Mouse (Mus musculus) gastrocnemius, adult 2 months (tissue): ENCODE results near the gene Manbal. TPM values are rescaled to one million over a fixed set of nuclear protein-coding genes. Genes with fewer than 3 reads are reported as not detected.

Experiments used
- DNase-seq: peaks from one replicate; pipeline ENCODE4 v3.0.0; 2022
- H3K27ac ChIP-seq: fragments of 200-600 bp; 2 replicates; pipeline ENCODE4 v1.8.1; 2022; ENCODE audit warnings: mild to moderate bottlenecking
- H3K4me3 ChIP-seq: fragments of 200-600 bp; 2 replicates; pipeline ENCODE4 v1.8.1; 2022; ENCODE audit warnings: mild to moderate bottlenecking, moderate library complexity
- CTCF ChIP-seq: fragments of 200-600 bp; IDR thresholded peaks from 2 replicates; pipeline ENCODE4 v1.8.1; 2022; ENCODE audit warnings: antibody characterized with exemption, mild to moderate bottlenecking, moderate library complexity
- intact Hi-C: fragments of 180-260 bp; cut with DNase I; formaldehyde crosslinking; loops from one replicate; pipeline ENCODE4 v1.15.1; 2025
- total RNA-seq, 2 experiments: library from RNA; stranded (reverse); gene quantifications; 2 replicates each; pipeline ENCODE4 v1.2.3; 2021

The Manbal gene
- total RNA-seq, 2 experiments from 2014 or later = 13.5 TPM

- no peak overlapping the region for H3K27ac ChIP-seq
- no peak overlapping the region for H3K4me3 ChIP-seq
- no peak for DNase-seq
- TF ChIP-seq CTCF = no peak
- intact Hi-C loops = no loop called here
Observed at GRCm38 (mm10) chr2:157342328-157342926, 25.0 kb upstream of the Manbal start.

DNA sequence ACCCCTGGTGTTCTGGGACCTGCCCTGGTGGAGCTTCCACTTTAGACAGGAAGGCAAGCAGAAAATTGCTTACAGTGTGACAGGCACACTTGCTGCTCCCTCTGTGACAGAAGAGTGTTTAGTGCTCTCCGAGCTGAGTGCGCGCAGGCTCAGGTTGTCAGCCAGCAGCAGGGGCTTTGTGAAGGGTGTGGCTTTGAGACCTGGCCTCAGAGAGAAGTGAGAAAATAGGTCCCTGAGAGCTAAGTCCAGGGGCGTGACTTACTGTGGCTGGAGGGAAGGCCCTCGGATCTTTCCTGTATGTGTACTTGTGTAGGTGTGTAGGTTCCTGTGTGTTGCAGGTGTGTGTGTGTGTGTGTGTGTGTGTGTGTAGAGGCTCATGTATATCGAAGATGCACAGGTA, 24.1 kb upstream of the Manbal start:
- no peak for DNase-seq
- Histone ChIP-seq H3K4me3 (no peak overlapping the region), H3K27ac (no peak overlapping the region)
- intact Hi-C loops = no loop called here
- TF ChIP-seq CTCF = no peak

- peak; percentile 37 for DNase-seq
- peak within 1 kb of the TSS; percentile 28; the same call in 1 of the 2 replicates for H3K27ac ChIP-seq
- no peak for TF ChIP-seq CTCF
Observed at GRCm38 (mm10) chr2:157347361-157348159, 19.8 kb upstream of the Manbal start, which contains the start of gene Ghrh. TSS of gene Ghrh (minus strand) at chr2:157347506.

GRCm38 (mm10) chr2:157349121-157349778, 18.1 kb upstream of the Manbal start:
- DNase-seq = no peak

More at GRCm38 (mm10) chr2:157347361-157348159, 19.8 kb upstream of the Manbal start, which contains the start of gene Ghrh:
- peak within 1 kb of the TSS; percentile 40 for H3K4me3 ChIP-seq
- intact Hi-C loops = no loop called here

DNA sequence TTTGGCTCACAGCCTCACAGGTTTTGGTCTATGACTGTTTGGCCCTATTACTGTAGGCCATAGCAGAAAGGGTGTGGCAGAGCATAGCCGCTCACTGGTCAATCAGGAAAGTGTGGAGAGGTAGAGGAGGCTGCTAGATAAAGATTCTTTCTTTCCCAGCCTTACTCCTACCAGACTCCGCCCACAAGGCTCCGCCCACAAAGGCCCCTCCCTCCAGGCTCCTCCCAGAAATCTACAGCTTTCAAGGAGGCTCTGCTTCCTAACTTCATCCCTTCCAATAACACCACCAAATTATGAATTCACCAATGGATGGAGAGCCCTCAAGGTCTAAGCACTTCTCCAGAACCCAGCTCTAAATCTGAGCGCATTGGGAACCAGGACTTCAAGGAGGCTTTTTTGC, 14.2 kb upstream of the Manbal start:
- Histone ChIP-seq H3K27ac (no peak overlapping the region), H3K4me3 (no peak overlapping the region)
- no peak for DNase-seq
- no peak for TF ChIP-seq CTCF
- intact Hi-C loops = no loop called here

More at GRCm38 (mm10) chr2:157349121-157349778, 18.1 kb upstream of the Manbal start:
- TF ChIP-seq CTCF = no peak
- H3K27ac ChIP-seq = no peak overlapping the region
- no peak overlapping the region for H3K4me3 ChIP-seq
- intact Hi-C loops = no loop called here

GRCm38 (mm10) chr2:157354106-157354505, 13.3 kb upstream of the Manbal start:
- TF ChIP-seq CTCF = no peak
- Histone ChIP-seq H3K4me3 (no peak overlapping the region), H3K27ac (no peak overlapping the region)
- DNase-seq = no peak
- intact Hi-C loops = no loop called here

GRCm38 (mm10) chr2:157360028-157360427, 7.4 kb upstream of the Manbal start:
- intact Hi-C loops = no loop called here
- Histone ChIP-seq H3K27ac (no peak overlapping the region), H3K4me3 (no peak overlapping the region)
- TF ChIP-seq CTCF = no peak
- no peak for DNase-seq

GRCm38 (mm10) chr2:157363031-157363430, 4.4 kb upstream of the Manbal start:
- DNase-seq = no peak
- Histone ChIP-seq H3K27ac (peak overlapping the region; percentile 54), H3K4me3 (no peak overlapping the region)
- intact Hi-C loops = no loop called here
- TF ChIP-seq CTCF = no peak

- intact Hi-C loops = loop anchor here (2.0 kb wide), 1 partner anchor 92 kb away; no protein-coding TSS in a partner anchor
Observed at GRCm38 (mm10) chr2:157366762-157367161, 632 bp upstream of the Manbal start.

GRCm38 (mm10) chr2:157367991-157368390, 597 bp downstream of the Manbal start:
- Histone ChIP-seq H3K27ac (peak overlapping the region; percentile 97), H3K4me3 (peak overlapping the region; percentile 86)
- intact Hi-C loops = loop anchor here (2.0 kb wide), 1 partner anchor 91 kb away; no protein-coding TSS in a partner anchor
- DNase-seq = no peak
- TF ChIP-seq CTCF = no peak

More at GRCm38 (mm10) chr2:157366762-157367161, 632 bp upstream of the Manbal start:
- Histone ChIP-seq H3K27ac (peak overlapping the region; percentile 97), H3K4me3 (peak overlapping the region; percentile 86)
- no peak for TF ChIP-seq CTCF
- DNase-seq = no peak

- Histone ChIP-seq H3K27ac (peak overlapping the region; percentile 82), H3K4me3 (no peak overlapping the region)
- peak; percentile 48 for DNase-seq
- TF ChIP-seq CTCF = no peak
- intact Hi-C loops = no loop called here
Observed at GRCm38 (mm10) chr2:157371696-157372095, 4.3 kb downstream of the Manbal start.

DNA sequence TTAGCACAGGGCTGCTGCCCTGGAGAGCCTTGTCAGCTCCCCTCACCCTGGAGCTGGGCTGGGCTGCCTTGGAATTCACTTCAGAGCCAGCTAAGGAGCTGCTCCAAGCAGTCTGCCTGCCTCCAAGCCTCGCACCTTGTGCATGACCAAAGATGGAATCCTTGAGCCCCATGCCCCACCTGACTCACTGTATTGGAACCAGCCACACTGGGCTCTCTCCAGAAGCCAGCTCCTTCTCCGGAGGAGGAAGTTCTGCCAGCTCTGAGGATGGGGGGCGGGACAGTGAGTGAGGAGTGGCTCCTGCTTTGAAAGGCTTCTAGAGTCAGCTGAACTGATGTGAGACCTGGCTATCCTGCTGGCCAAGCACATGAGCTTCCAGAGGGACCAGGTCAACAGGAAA, 6.3 kb downstream of the Manbal start:
- TF ChIP-seq CTCF = no peak
- intact Hi-C loops = no loop called here
- peak; percentile 72 for DNase-seq
- H3K27ac ChIP-seq = peak overlapping the region; percentile 82
- H3K4me3 ChIP-seq = no peak overlapping the region

- TF ChIP-seq CTCF = no peak
- intact Hi-C loops = no loop called here
- no peak for DNase-seq
- Histone ChIP-seq H3K4me3 (no peak overlapping the region), H3K27ac (peak overlapping the region; percentile 48)
Observed at GRCm38 (mm10) chr2:157375051-157375450, 7.7 kb downstream of the Manbal start.
